Mouse (Mus musculus): Measurements from ENCODE around the gene Mcm3ap. TPM values are rescaled to one million over a fixed set of nuclear protein-coding genes. Genes with fewer than 3 reads are reported as not detected.

Gene Mcm3ap
- 78.7 and 79.1 TPM in 2 replicates for polyA plus RNA-seq (2016; fragmentation: Nextera tagmentation; extraction: Ambion mirVana)

GRCm38 (mm10) chr10:76468203-76469162 is at the start of gene Mcm3ap, which contains the start of gene Ybey:
Gene Mcm3ap (plus strand): TSS chr10:76468927.
Gene Ybey (minus strand): TSS chr10:76469114.
- H3K4me1 ChIP-seq: peaks cover 3% of the 10 kb centered on the region; the same call in 1 of the 2 replicates
- WGBS: 2% methylated on average over 55 of the region's 55 CpGs
- peak; percentile 96 for DNase-seq (ENCODE audit: low spot score)
- no peaks in the 10 kb centered on the region for H3K27me3 ChIP-seq (ENCODE audit: low read depth, poor library complexity, severe bottlenecking)
- peak within 1 kb of the TSS; percentile 92 for H3K27ac ChIP-seq
- peaks cover 56% of the 10 kb centered on the region for H3K36me3 ChIP-seq
- H3K4me3 ChIP-seq: peak within 1 kb of the TSS; percentile 69
- no peaks in the 10 kb centered on the region for H3K9me3 ChIP-seq (replicated peaks)

- 95% methylated on average over 7 of the region's 7 CpGs for WGBS
Observed at GRCm38 (mm10) chr10:76425674-76426073, 43.1 kb upstream of the Mcm3ap start.

GRCm38 (mm10) chr10:76433925-76434324 is 34.8 kb upstream of the Mcm3ap start:
- 96% methylated on average over 11 of the region's 11 CpGs for WGBS

More at GRCm38 (mm10) chr10:76425674-76426073, 43.1 kb upstream of the Mcm3ap start:
- Histone ChIP-seq H3K9me3 (replicated peaks) (no peaks in the 10 kb centered on the region), H3K27me3 (ENCODE audit: low read depth, poor library complexity, severe bottlenecking) (no peaks in the 10 kb centered on the region), H3K4me3 (no peak overlapping the region), H3K27ac (no peak overlapping the region), H3K36me3 (peaks cover 99% of the 10 kb centered on the region), H3K4me1 (no peaks in the 10 kb centered on the region)
- no peak for DNase-seq (ENCODE audit: low spot score)

GRCm38 (mm10) chr10:76439107-76439890 is 29.4 kb upstream of the Mcm3ap start:
- Histone ChIP-seq H3K4me3 (no peak overlapping the region), H3K9me3 (replicated peaks) (no peaks in the 10 kb centered on the region), H3K36me3 (peaks cover 68% of the 10 kb centered on the region), H3K27ac (no peak overlapping the region), H3K4me1 (peaks cover 20% of the 10 kb centered on the region), H3K27me3 (ENCODE audit: low read depth, poor library complexity, severe bottlenecking) (no peaks in the 10 kb centered on the region)
- DNase-seq (ENCODE audit: low spot score): no peak
- 95% methylated on average over 9 of the region's 9 CpGs for WGBS

More at GRCm38 (mm10) chr10:76433925-76434324, 34.8 kb upstream of the Mcm3ap start:
- no peak for DNase-seq (ENCODE audit: low spot score)
- H3K27ac ChIP-seq: no peak overlapping the region
- H3K9me3 ChIP-seq (replicated peaks): no peaks in the 10 kb centered on the region
- H3K4me1 ChIP-seq: no peaks in the 10 kb centered on the region
- H3K36me3 ChIP-seq: peaks cover 100% of the 10 kb centered on the region
- H3K27me3 ChIP-seq (ENCODE audit: low read depth, poor library complexity, severe bottlenecking): no peaks in the 10 kb centered on the region
- H3K4me3 ChIP-seq: no peak overlapping the region

GRCm38 (mm10) chr10:76440281-76440680 is 28.4 kb upstream of the Mcm3ap start, which contains the start of gene AC141477.1:
Gene AC141477.1 (minus strand): TSS chr10:76440444.
- WGBS: 96% methylated on average over 17 of the region's 17 CpGs
- Histone ChIP-seq H3K9me3 (replicated peaks) (no peaks in the 10 kb centered on the region), H3K27ac (no peak within 1 kb of the TSS), H3K4me3 (peak within 1 kb of the TSS; percentile 91; the same call in 1 of the 2 replicates), H3K36me3 (peaks cover 58% of the 10 kb centered on the region), H3K27me3 (ENCODE audit: low read depth, poor library complexity, severe bottlenecking) (no peaks in the 10 kb centered on the region), H3K4me1 (peaks cover 20% of the 10 kb centered on the region)
- no peak for DNase-seq (ENCODE audit: low spot score)

- under 1% methylated on average over 78 of the region's 78 CpGs for WGBS
- Histone ChIP-seq H3K36me3 (peaks cover 36% of the 10 kb centered on the region), H3K4me1 (peaks cover 23% of the 10 kb centered on the region), H3K9me3 (replicated peaks) (no peaks in the 10 kb centered on the region), H3K4me3 (peak within 1 kb of the TSS; percentile 91), H3K27ac (peak within 1 kb of the TSS; percentile 95), H3K27me3 (ENCODE audit: low read depth, poor library complexity, severe bottlenecking) (no peaks in the 10 kb centered on the region)
- DNase-seq (ENCODE audit: low spot score): peak; percentile 96
Observed at GRCm38 (mm10) chr10:76442178-76443088, 26.3 kb upstream of the Mcm3ap start, which contains the start of gene Pcnt. Gene Pcnt (minus strand): TSS chr10:76442786.

GRCm38 (mm10) chr10:76445996-76446681 is 22.6 kb upstream of the Mcm3ap start:
- Histone ChIP-seq H3K36me3 (no peaks in the 10 kb centered on the region), H3K4me3 (no peak overlapping the region), H3K27ac (no peak overlapping the region), H3K9me3 (replicated peaks) (no peaks in the 10 kb centered on the region), H3K4me1 (peaks cover 18% of the 10 kb centered on the region), H3K27me3 (ENCODE audit: low read depth, poor library complexity, severe bottlenecking) (no peaks in the 10 kb centered on the region)
- 87% methylated on average over 4 of the region's 4 CpGs for WGBS
- no peak for DNase-seq (ENCODE audit: low spot score)

GRCm38 (mm10) chr10:76447406-76448229 is 21.1 kb upstream of the Mcm3ap start:
- H3K4me3 ChIP-seq: no peak overlapping the region
- H3K9me3 ChIP-seq (replicated peaks): no peaks in the 10 kb centered on the region
- H3K36me3 ChIP-seq: no peaks in the 10 kb centered on the region
- DNase-seq (ENCODE audit: low spot score): no peak
- WGBS: 83% methylated on average over 15 of the region's 15 CpGs
- no peaks in the 10 kb centered on the region for H3K27me3 ChIP-seq (ENCODE audit: low read depth, poor library complexity, severe bottlenecking)
- H3K4me1 ChIP-seq: peaks cover 12% of the 10 kb centered on the region
- H3K27ac ChIP-seq: no peak overlapping the region

- H3K27me3 ChIP-seq (ENCODE audit: low read depth, poor library complexity, severe bottlenecking): no peaks in the 10 kb centered on the region
- H3K9me3 ChIP-seq (replicated peaks): no peaks in the 10 kb centered on the region
- no peak for DNase-seq (ENCODE audit: low spot score)
- no peak within 1 kb of the TSS for H3K4me3 ChIP-seq
- 75% methylated on average over 5 of the region's 5 CpGs for WGBS
- 0 out of 2 replicates have a peak, but pooled peaks cover 3% of the 10 kb centered on the region for H3K4me1 ChIP-seq
- H3K27ac ChIP-seq: no peak within 1 kb of the TSS
- no peaks in the 10 kb centered on the region for H3K36me3 ChIP-seq
Observed at GRCm38 (mm10) chr10:76448851-76449250, 19.9 kb upstream of the Mcm3ap start, which contains the start of gene 2610028H24Rik. Gene 2610028H24Rik (plus strand): TSS chr10:76449081.

GRCm38 (mm10) chr10:76455289-76455688 is 13.4 kb upstream of the Mcm3ap start:
- Histone ChIP-seq H3K4me1 (no peaks in the 10 kb centered on the region), H3K27me3 (ENCODE audit: low read depth, poor library complexity, severe bottlenecking) (no peaks in the 10 kb centered on the region), H3K27ac (no peak overlapping the region), H3K9me3 (replicated peaks) (no peaks in the 10 kb centered on the region), H3K36me3 (peaks cover 4% of the 10 kb centered on the region), H3K4me3 (no peak overlapping the region)
- WGBS: 54% methylated on average over 5 of the region's 5 CpGs
- DNase-seq (ENCODE audit: low spot score): peak; percentile 64

GRCm38 (mm10) chr10:76461255-76461654 is 7.5 kb upstream of the Mcm3ap start:
- no peak for DNase-seq (ENCODE audit: low spot score)
- H3K4me1 ChIP-seq: no peaks in the 10 kb centered on the region
- peaks cover 45% of the 10 kb centered on the region for H3K36me3 ChIP-seq
- no peaks in the 10 kb centered on the region for H3K9me3 ChIP-seq (replicated peaks)
- 87% methylated on average over 1 of the region's 1 CpGs for WGBS
- H3K4me3 ChIP-seq: no peak overlapping the region
- no peak overlapping the region for H3K27ac ChIP-seq
- H3K27me3 ChIP-seq (ENCODE audit: low read depth, poor library complexity, severe bottlenecking): no peaks in the 10 kb centered on the region

All from limb, embryonic 10.5 days (tissue).